Mouse (Mus musculus) frontal cortex, postnatal 36 days (tissue): Measurements from ENCODE around the gene Tns3.

ENCODE experiments used
- DNase-seq, 2 experiments: peaks; one replicate each; pipeline ENCODE4 v3.0.0; 2022; ENCODE audit warnings: low spot score in 2 of 2

Gene Tns3

GRCm38 (mm10) chr11:8479313-8479712, 185.0 kb downstream of the Tns3 start:
- no peak for DNase-seq

GRCm38 (mm10) chr11:8473616-8474015, 190.7 kb downstream of the Tns3 start:
- DNase-seq, result no peak

DNA sequence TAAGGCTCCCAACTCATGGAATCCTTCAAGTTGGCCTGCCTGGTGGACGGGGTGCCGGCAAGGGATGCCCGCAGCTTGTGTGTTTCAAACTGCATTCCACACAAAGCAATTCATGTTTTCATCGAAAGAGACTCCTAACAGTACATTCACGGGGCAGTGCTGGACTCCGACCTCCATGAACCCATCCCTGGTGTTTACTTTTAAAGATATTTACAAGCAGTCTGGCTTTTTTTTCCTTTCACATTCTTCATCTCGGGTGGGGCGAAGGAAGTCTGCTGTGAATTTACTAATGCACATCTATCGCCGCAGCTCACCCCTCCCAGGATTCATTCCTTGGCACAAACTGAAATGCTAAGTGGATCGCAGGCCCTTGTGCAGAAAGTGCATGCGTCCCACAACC, 191.9 kb downstream of the Tns3 start:
- no peak for DNase-seq

- DNase-seq, result no peak
Measured at GRCm38 (mm10) chr11:8471535-8471934, 192.8 kb downstream of the Tns3 start.

GRCm38 (mm10) chr11:8469537-8469936, 194.8 kb downstream of the Tns3 start:
- DNase-seq, result no peak

GRCm38 (mm10) chr11:8468161-8469091, 195.9 kb downstream of the Tns3 start:
- DNase-seq, result peak; percentile 65 to 70

- DNase-seq, result peak in 1 of 2 experiments; percentile 19
Measured at GRCm38 (mm10) chr11:8467403-8468160, 196.8 kb downstream of the Tns3 start.

GRCm38 (mm10) chr11:8463866-8464265, 200.5 kb downstream of the Tns3 start:
- no peak for DNase-seq

DNA sequence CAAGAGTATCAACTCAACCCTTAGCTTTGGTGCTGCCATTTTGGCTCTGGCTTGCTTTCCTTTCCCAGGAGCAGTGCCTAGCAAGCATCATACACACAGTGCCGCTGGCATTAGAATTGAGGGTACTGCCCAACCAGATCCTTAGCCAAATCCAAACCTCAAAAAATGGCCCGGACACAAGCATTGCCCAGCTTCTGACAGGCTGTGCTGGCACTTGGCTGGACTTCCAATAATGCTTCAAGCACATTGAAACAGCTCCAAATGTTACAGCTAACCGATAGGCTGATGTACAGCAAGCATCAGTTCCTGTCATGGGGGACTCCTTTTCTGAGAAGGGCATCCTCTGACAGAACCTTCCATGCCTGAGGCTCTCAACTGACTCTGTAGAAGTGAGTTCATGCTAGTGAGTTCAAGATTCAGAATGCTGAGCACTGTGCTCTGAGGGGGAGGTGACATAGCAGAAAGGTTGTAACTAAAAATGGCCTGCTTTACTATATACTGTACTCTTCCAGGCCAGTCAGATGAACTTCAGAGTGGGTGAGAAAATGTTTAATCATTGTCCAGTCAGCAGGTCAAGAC, 201.4 kb downstream of the Tns3 start:
- no peak for DNase-seq

- no peak for DNase-seq
Measured at GRCm38 (mm10) chr11:8460835-8461234, 203.5 kb downstream of the Tns3 start.

DNA sequence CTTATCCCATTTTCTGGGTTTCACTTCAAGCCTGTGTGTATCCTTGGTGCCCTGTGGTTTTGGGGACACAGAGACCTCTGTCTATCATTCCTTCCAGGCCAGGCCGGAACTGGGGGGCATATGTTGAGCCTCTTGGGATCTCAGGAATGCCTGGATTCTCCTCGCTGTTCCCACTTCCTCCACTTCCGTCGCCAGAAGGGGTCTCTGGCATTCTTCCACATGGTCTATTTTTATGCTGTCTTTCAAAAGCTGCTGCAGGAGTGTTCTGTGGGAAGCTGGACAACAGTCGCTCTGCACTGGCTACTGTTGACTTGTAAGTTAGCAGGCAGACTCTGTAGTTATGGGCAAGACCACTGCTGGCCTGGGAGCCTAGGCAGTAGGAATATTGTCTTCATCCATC, 206.4 kb downstream of the Tns3 start:
- no peak for DNase-seq

GRCm38 (mm10) chr11:8456586-8457285, 207.6 kb downstream of the Tns3 start:
- peak; percentile 17 to 19 for DNase-seq

GRCm38 (mm10) chr11:8455650-8456049, 208.7 kb downstream of the Tns3 start:
- DNase-seq, result no peak

- DNase-seq, result no peak
Measured at GRCm38 (mm10) chr11:8453252-8453651, 211.1 kb downstream of the Tns3 start.

DNA sequence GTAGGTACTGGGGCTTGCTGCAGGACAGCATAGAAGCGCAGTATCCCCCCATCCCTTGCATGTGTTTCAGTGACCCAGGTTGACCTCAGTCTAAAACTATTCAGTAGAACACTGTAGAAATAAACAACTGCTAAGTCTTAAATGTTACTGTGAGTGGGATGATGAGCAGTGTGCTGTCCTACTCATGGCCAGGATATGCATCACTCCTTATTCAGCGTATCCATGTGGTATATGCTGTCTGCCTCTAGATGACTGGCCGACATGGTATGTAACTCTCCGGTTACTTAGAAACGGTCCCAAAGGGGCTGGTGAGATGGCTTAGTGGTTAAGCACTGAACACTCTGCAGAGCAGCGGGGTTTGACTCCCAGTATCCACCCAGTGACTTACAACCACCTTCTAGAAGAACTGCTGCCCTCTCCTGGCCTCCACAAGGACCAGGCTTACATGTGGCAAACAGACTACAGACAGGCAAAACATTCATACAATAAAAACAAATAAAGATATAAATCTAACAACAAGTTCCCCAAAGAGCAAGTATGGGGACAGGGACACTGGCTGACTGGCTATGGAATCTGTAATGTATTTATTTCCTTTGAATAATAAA, 212.6 kb downstream of the Tns3 start:
- DNase-seq, result no peak

GRCm38 (mm10) chr11:8450540-8450939, 213.8 kb downstream of the Tns3 start:
- DNase-seq, result no peak

DNA sequence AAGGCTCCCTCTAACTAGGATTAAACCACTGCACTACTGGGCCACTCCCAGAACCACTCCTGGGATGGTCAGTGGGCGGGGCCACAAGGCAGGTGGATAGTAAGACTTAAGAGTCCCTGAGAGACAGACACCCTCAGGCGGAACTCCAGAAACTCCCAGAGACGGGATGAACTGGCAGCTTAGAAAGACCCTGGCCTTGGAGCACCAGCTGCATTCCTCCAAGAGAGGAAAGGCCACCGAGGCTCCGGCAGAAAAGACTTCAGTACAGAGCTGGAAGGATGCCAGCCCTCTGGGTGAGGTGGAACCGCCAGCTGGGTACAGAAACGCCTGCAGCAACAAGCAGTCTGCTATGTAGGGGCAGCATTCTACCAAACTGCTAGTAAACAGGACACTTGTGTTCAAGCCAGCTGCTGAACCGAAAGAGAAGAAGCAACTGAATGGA, 218.4 kb downstream of the Tns3 start:
- DNase-seq, result peak; percentile 70 to 75

DNA sequence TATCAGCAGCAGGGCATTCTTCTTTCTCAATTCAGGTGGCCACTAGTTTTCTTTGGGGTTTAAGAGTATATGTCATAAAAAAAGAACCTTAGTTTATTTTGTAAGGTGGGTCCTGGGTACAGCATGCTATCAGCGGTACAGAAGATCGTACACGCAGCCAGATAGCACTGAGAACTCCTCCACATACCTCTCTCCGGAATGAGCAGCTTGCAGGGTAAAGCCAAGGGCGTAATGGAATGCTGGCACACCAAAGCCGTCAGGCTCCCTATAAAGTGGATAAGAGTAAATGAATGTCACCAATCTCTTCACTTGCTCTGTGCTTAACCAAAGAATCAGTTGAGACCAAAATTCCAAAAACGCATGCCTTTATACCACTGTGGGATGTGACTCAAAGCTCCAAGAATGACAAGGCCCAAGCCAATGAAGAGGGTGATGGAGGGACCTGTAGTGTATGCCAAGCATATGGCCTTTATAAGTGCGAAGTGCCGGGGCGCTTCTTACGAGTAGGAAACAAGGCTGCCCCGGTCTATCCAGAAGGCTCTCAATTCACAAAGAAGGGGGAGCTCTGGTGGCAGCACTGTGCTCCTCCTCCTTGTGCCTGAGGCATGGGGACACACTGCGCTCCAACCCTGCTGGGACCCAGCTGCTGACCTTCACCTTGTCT, 219.4 kb downstream of the Tns3 start:
- no peak for DNase-seq

DNA sequence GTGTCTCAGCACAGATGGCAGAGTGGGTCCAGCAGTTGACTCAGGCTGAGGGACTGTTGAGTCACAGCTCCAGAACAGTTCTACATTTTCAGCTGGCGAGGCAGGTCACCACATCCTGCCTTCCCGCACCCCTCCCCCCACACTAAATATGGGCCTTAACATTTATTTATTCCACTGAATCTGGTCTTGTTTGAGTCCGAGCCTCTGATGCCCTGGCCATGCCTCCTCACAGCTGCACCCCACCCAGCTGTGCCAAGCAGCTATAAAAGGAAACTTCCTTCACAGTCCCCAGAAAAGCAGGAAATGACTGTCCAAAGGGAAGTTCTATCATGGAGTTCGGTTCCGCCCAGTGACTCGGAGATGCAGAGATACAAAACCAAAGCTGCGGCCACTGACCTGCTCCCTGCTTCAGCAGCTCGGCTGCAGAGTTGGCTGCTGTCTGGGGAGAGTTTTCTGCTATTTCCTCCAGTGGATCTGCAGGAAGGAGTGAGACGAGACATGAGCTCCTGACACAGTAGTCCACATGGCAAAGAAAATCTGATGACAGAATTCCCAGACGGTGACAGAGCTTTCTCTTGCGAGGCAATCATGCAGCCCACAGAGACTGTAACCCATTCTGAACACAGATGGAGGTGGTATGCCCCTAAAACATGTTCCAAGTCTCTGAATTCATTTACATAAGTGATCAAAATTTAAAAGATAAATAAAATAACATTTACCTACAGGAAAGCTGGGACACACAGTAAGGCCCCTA, 220.6 kb downstream of the Tns3 start:
- peak in 1 of 2 experiments; percentile 22 for DNase-seq

- no peak for DNase-seq
Measured at GRCm38 (mm10) chr11:8440706-8441105, 223.6 kb downstream of the Tns3 start.
